Mouse (Mus musculus) stomach, postnatal 0 days (tissue): ENCODE results near the gene Adad1. TPM values are rescaled to one million over a fixed set of nuclear protein-coding genes. Genes with fewer than 3 reads are reported as not detected.

Source experiments
- ATAC-seq: fragments of 200-750 bp; cut with Nextera tagmentation; 2 replicates; pipeline ENCODE4 v1.8.0; 2017; ENCODE audit not compliant: low FRiP score, low TSS enrichment
- DNase-seq: peaks from one replicate; pipeline ENCODE4 v3.0.0-alpha.2; 2016; ENCODE audit warnings: low spot score
- H3K27ac ChIP-seq: fragments of 300-500 bp; sonication (generic); replicated peaks from 2 replicates; pipeline ENCODE4 v1.5.1; 2014; ENCODE audit warnings: mild to moderate bottlenecking, control low read depth
- H3K27me3 ChIP-seq: fragments of 300-500 bp; sonication (generic); 2 replicates; pipeline ENCODE4 v1.6.1; 2014; ENCODE audit warnings: low read length; ENCODE audit not compliant: control insufficient read depth, insufficient read depth
- H3K36me3 ChIP-seq: fragments of 300-500 bp; sonication (generic); 2 replicates; pipeline ENCODE4 v1.6.1; 2014; ENCODE audit warnings: low read length, mixed read lengths; ENCODE audit not compliant: control insufficient read depth, insufficient read depth
- H3K4me1 ChIP-seq: fragments of 300-500 bp; sonication (generic); replicated peaks from 2 replicates; pipeline ENCODE4 v1.6.1; 2014; ENCODE audit warnings: antibody characterized with exemption; ENCODE audit not compliant: control insufficient read depth, insufficient read depth
- H3K4me2 ChIP-seq: fragments of 300-500 bp; sonication (generic); replicated peaks from 2 replicates; pipeline ENCODE4 v1.6.1; 2014; ENCODE audit warnings: low read depth, mild to moderate bottlenecking, control low read depth, moderate library complexity
- H3K4me3 ChIP-seq: fragments of 300-500 bp; sonication (generic); 2 replicates; pipeline ENCODE4 v1.5.1; 2014; ENCODE audit warnings: low read depth, low read length, control low read depth
- H3K9ac ChIP-seq: fragments of 300-500 bp; sonication (generic); 2 replicates; pipeline ENCODE4 v1.6.1; 2014; ENCODE audit warnings: mild to moderate bottlenecking, low read length, control low read depth, mixed read lengths
- H3K9me3 ChIP-seq: fragments of 300-500 bp; sonication (generic); 2 replicates; pipeline ENCODE4 v1.6.1; 2016; ENCODE audit warnings: low read length; ENCODE audit not compliant: control insufficient read depth
- CTCF ChIP-seq: IDR thresholded peaks from 2 replicates; pipeline ENCODE4 v1.5.1; 2016; ENCODE audit warnings: antibody characterized with exemption, low read depth, mild to moderate bottlenecking, moderate library complexity
- EP300 ChIP-seq: optimal IDR thresholded peaks from 2 replicates; pipeline ENCODE3; 2016; ENCODE audit warnings: antibody characterized with exemption
- WGBS: fragments of 180-500 bp; shearing (Covaris S2); extraction: QIAGEN DNeasy Blood & Tissue Kit; methylation state at CpG from one replicate; pipeline ENCODE4 v1.1.7; 2014; 5-methylcytosine and 5-hydroxymethylcytosine counted together
- polyA plus RNA-seq: library from polyadenylated mRNA; unstranded; fragments of >200 nt; fragmentation: Nextera tagmentation; extraction: Ambion mirVana; gene quantifications from 2 replicates; pipeline ENCODE4 v1.2.1, GENCODE M21; 2015

The Adad1 gene
- 0.28 and 0.30 TPM in 2 replicates for polyA plus RNA-seq

- Histone ChIP-seq H3K9ac (no peak within 1 kb of the TSS), H3K36me3 (no peaks in the 10 kb centered on the region), H3K27me3 (no peaks in the 10 kb centered on the region), H3K4me1 (no peaks in the 10 kb centered on the region), H3K27ac (no peak within 1 kb of the TSS), H3K4me3 (peak within 1 kb of the TSS; percentile 18; the same call in 1 of the 2 replicates), H3K9me3 (no peaks in the 10 kb centered on the region), H3K4me2 (peak within 1 kb of the TSS; percentile 40)
- ATAC-seq: no peak
- DNase-seq: peak; percentile 17
- TF ChIP-seq EP300 (no peak), CTCF (no peak)
- 52% methylated on average over 39 of the region's 39 CpGs for WGBS
Measured at GRCm38 (mm10) chr3:37063406-37063805, at the start of gene Adad1. Gene Adad1, plus strand, starts transcription at chr3:37063527.

- TF ChIP-seq EP300: no peak
- TF ChIP-seq CTCF: no peak
- no peak overlapping the region for H3K9ac ChIP-seq
- peaks cover 20% of the 10 kb centered on the region for H3K36me3 ChIP-seq
- ATAC-seq (no peak), DNase-seq (no peak)
- no peaks in the 10 kb centered on the region for H3K27me3 ChIP-seq
- WGBS: 88% methylated on average over 2 of the region's 2 CpGs
- H3K4me2 ChIP-seq: no peak overlapping the region
- no peak overlapping the region for H3K27ac ChIP-seq
- no peaks in the 10 kb centered on the region for H3K4me1 ChIP-seq
- H3K4me3 ChIP-seq: no peak overlapping the region
- H3K9me3 ChIP-seq: no peaks in the 10 kb centered on the region
Measured at GRCm38 (mm10) chr3:37037979-37038378, 25.3 kb upstream of the Adad1 start.

GRCm38 (mm10) chr3:37039811-37040210 lies 23.5 kb upstream of the Adad1 start:
- H3K9ac ChIP-seq: no peak overlapping the region
- no peaks in the 10 kb centered on the region for H3K27me3 ChIP-seq
- ATAC-seq: no peak
- H3K4me3 ChIP-seq: no peak overlapping the region
- TF ChIP-seq CTCF: no peak
- no peak for TF ChIP-seq EP300
- peaks cover 21% of the 10 kb centered on the region for H3K36me3 ChIP-seq
- no peak for DNase-seq
- no peaks in the 10 kb centered on the region for H3K4me1 ChIP-seq
- no peak overlapping the region for H3K4me2 ChIP-seq
- H3K9me3 ChIP-seq: no peaks in the 10 kb centered on the region
- no peak overlapping the region for H3K27ac ChIP-seq

GRCm38 (mm10) chr3:37051491-37051890 lies 11.8 kb upstream of the Adad1 start:
- H3K27ac ChIP-seq: no peak overlapping the region
- H3K4me1 ChIP-seq: no peaks in the 10 kb centered on the region
- no peak overlapping the region for H3K9ac ChIP-seq
- no peaks in the 10 kb centered on the region for H3K9me3 ChIP-seq
- DNase-seq: no peak
- 97% methylated on average over 1 of the region's 1 CpGs for WGBS
- no peak overlapping the region for H3K4me2 ChIP-seq
- no peak overlapping the region for H3K4me3 ChIP-seq
- TF ChIP-seq EP300 (no peak), CTCF (no peak)
- H3K27me3 ChIP-seq: no peaks in the 10 kb centered on the region
- H3K36me3 ChIP-seq: peaks cover 11% of the 10 kb centered on the region
- ATAC-seq: no peak

- Histone ChIP-seq H3K27me3 (no peaks in the 10 kb centered on the region), H3K4me1 (no peaks in the 10 kb centered on the region), H3K9ac (no peak overlapping the region), H3K36me3 (no peaks in the 10 kb centered on the region), H3K4me2 (no peak overlapping the region), H3K9me3 (no peaks in the 10 kb centered on the region), H3K27ac (no peak overlapping the region), H3K4me3 (no peak overlapping the region)
- TF ChIP-seq EP300 (no peak), CTCF (peak; percentile 72)
- DNase-seq (peak; percentile 31), ATAC-seq (no peak)
Measured at GRCm38 (mm10) chr3:37073211-37073610, 9.9 kb downstream of the Adad1 start.

- Histone ChIP-seq H3K9ac (no peak overlapping the region), H3K4me2 (no peak overlapping the region), H3K27me3 (no peaks in the 10 kb centered on the region), H3K9me3 (no peaks in the 10 kb centered on the region), H3K36me3 (no peaks in the 10 kb centered on the region), H3K4me3 (no peak overlapping the region), H3K4me1 (no peaks in the 10 kb centered on the region), H3K27ac (no peak overlapping the region)
- DNase-seq (no peak), ATAC-seq (no peak)
- 41% methylated on average over 4 of the region's 4 CpGs for WGBS
- TF ChIP-seq EP300 (no peak), CTCF (no peak)
Measured at GRCm38 (mm10) chr3:37084860-37085259, 21.5 kb downstream of the Adad1 start.
